Mouse (Mus musculus) testis, postnatal 14 days (tissue): Measurements from ENCODE around the gene Mmp20.

Experiments used
- DNase-seq: peaks from one replicate; pipeline ENCODE4 v3.0.0; 2021; ENCODE audit warnings: low spot score

Mmp20 gene

DNA sequence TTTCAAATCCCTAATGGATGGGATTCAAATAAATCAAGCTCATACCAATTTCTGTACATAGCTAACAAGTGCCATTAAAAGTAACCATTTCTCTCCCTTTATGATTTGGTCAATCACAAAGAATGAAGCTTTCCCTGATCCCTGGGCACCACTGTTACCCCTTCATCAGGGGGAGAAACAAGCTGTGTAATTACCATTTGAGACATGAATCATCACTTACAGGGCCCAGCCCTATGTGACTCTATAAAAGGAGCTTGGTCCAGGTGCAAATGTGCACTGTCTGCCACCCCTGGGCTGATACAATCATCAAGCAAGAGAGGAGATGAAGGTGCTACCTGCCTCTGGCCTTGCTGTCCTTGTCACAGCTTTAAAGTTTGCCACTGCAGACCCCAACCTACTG is at the start of gene Mmp20:
Gene Mmp20, plus strand, starts transcription at position 301 of the 400 bp plus-strand sequence.
- no peak for DNase-seq

DNA sequence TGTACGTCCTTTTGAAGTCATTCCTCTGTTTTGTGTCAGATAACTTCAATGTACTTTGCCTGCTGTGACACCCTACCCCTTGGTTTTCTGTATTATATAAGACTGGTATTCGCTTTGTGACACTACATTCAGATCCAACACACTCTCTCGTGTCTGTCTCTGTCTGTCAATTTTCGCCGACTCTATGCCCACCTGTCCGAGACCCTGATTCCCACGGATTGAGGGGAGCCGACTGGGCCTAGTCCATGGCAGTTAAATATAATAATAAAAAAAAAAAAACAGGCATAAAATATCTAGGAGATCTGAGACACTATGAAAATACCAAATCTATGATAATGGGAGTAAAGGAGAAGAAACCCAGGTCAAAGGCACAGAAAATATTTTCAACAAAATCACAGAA is 38.0 kb upstream of the Mmp20 start:
- no peak for DNase-seq

DNA sequence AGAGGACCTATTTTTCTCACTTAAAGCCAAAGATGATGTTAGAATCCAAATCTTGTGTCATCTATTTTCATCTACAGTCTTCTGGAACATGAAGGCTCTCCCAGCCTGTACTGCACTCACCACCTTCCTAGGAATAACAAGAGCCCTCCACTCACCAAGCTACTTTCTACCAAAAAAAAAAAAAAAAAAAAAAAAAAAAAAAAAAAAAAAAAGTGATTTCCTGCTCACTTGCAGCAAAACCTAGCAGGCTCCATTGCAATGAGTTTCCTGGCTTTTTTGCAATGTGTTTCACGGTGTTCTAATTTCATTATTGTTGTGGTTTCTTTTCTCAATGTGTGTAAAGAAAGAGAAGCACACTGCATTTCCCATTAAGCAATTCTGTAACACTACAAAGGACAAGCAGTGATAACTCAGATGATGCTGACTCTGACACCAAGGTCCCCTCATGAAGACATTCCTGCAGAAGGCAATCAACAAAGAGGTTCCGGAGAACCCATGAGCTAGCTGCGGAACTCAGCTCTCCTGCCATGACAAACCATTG is 34.7 kb upstream of the Mmp20 start:
- no peak for DNase-seq

DNA sequence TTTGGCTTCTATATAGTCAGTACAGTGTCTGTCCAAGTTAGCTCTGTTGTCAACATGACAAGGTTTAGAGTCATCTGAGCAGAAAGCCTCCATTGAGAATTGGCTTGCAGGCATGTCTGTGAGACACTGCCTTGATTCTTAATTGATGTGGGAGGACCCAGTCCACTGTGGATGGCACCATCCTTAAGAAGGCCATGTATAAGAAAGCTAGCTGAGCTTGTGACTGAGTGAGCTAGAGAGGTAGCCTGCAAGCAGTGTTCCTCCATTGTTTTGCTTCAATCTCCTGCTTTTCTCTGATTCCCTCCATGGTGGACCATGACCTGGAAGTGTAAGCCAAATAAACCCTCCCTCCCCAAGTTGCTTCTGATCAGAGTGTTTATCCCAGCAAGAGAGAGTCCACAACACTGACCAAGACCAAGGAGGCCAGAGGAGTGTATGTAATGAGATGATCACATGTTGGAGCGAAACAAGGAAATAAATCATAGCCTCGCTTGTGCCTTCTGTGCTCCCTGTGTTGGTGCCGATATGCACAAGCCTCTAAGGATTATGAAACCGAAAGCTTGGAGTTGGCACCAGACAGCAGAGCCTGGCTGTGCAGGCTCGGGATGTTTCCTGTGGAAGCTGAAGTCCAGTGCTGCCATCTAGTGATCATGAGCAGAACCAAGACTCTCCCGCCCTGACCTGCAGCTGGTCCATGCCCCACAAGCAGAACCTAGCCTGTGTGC is 33.1 kb upstream of the Mmp20 start:
- peak; percentile 72 for DNase-seq

DNA sequence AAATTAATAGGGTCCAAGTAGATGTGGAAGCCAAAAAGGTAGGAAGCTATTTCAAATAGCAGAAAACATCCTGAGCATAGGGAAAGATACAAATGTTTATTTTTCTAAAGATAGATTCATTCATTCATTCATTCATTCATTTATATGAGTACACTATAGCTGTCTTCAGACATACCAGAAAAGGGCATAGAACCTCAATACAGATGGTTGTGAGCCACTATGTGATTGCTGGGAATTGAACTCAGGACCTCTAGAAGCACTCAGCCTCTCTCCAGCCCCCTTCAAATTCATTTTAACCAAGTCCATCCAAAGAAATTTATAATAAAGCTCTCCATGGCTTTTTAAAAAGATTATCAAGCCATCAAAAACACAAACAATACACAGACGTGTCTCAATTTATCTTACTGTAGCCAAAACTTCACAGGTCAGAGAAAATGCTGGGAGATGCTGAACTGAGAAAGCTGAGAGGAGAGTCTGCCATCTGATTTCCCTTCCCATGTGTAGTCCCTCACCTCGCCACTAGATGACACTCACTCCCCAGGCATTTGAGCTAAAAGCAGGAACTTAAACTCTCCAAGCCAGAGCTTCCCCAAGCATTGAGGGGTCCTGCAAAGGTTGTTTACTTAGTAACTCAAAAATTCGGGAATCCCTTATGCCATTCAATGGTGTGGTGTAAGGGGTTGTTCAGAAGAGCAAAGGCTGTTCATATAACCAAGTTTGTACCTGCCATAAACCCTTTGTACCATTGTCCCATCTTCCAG is 24.9 kb upstream of the Mmp20 start:
- DNase-seq = peak; percentile 35

DNA sequence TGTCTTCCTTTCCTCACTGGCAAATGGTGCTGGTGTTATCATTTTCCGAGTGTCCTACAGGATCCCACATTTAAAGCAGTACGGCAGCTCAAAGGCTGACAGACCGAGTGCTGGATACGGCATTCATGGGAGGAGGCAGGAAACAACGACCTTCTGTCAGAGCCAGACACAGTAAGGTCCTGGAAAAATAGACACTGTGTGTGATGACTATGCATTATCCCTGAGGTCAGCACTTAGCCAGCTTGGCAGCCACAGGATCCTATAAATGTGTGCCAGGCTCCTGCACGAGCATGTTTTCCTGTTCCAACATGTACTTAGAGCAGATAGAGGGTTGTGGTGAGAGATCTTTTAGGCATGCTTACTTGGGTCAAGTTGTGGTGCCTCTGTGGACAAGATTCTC is 24.0 kb upstream of the Mmp20 start:
- DNase-seq = no peak

DNA sequence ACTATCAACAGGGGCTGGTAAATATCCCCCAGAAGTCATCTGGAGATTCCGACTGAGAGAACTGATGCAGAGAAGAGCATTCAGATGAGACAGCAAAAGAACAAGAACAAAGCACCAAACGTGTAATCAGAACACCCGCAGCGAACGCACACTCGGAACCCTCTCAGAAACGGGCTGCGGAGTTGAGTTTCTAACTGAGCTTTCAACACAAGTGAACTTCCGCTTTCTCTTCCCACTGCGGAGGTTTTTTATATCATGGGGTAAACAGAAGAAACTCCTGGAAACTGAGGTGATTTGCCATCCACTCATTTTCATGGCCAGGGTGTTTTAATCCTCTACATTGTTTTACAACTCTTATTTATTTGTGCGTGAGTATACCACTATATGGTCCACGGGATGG is 22.4 kb upstream of the Mmp20 start:
- DNase-seq = no peak

DNA sequence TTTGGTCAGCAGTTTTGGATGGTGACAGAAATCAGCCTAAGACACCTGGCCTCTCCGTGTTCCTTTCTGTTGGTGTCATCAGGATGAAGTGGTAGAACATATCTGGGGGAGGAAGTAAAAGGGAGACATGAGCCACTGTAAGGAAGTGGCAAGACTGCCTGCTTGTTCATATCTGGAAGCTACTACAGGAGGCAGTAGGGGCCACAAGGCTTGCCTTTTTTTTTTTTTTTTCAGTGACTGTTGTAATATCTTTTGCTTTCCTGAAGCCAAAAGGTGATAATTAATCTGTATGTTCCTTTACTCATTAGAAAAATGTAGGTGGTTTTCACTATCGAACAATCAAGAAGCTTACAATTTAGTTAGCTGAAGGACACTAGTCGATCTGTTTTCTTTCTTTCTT is 5.4 kb upstream of the Mmp20 start:
- no peak for DNase-seq

DNA sequence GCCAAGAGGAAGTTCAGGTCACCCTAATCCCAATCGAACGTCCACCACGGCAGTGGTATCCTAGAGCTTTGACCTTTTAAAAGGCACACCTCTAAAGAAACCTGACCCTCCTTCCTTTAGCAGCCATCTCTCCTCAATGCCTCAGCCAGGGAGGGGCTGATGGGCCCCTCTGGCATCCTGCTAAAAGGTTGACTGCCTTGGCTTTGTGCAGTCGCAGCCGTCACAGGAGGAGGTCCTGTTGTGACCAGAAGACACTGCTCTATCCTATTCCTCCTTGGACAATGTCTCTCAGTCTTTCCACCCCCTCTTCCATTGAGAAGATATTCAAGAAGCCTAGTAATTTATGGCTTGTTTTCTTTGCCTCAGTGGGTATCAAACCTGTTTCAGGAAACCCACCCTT is 5.9 kb downstream of the Mmp20 start:
- DNase-seq = no peak

DNA sequence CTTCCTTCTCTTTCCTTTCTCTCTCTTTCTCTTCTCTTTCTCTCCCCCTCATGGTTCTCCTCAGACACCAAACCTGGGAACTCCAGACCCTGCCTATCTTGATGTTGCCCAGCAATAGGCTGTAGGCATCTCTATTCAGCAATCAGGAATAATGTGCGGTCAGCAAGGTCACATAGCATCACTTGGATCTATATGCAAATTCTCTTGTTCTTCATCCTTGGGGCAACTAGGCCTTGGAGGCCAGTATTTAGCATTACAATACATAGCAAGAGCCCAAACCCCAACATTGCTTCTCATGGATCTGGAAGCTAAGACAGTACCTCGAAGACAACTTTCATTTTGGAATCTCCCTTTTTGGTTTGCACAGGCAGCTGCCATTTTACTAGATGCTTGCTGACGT is 19.9 kb downstream of the Mmp20 start:
- no peak for DNase-seq

DNA sequence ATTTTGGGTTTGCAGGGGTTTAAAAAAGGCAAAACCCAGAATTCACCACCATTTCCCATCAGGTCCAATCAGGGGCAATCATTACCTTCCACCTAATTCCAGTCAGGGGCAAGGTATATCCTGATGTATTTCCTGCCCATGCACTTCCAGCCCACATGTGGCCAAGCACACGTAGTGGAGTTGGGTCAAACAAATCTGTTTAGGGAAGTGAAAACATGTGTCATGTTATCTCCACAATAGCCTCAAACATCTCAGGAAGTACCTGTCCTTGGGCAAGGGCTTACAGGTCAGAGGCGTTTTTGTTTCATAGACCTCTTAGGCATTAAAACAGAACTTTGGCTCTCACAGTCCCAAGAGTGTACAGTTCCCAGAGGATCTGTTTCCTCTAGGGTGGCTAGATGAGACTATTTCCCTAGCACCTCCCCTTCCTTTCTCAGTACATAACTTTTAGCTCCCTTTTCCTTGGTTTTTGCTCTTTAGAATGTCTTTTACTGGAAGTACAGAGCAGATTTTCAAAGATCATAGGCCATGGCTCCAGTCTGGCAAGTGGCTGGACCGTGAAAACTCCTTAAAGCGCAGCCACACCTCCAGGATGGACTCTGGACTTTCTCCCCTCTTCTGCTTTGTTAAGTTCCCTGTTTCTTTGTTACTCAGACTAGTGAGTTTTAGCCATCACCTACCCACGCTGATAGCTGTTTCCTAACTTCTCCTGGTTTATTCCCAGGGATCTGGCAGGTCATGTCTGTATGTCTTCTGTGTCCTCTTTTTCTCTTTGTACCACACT is 22.6 kb downstream of the Mmp20 start:
- DNase-seq = no peak

DNA sequence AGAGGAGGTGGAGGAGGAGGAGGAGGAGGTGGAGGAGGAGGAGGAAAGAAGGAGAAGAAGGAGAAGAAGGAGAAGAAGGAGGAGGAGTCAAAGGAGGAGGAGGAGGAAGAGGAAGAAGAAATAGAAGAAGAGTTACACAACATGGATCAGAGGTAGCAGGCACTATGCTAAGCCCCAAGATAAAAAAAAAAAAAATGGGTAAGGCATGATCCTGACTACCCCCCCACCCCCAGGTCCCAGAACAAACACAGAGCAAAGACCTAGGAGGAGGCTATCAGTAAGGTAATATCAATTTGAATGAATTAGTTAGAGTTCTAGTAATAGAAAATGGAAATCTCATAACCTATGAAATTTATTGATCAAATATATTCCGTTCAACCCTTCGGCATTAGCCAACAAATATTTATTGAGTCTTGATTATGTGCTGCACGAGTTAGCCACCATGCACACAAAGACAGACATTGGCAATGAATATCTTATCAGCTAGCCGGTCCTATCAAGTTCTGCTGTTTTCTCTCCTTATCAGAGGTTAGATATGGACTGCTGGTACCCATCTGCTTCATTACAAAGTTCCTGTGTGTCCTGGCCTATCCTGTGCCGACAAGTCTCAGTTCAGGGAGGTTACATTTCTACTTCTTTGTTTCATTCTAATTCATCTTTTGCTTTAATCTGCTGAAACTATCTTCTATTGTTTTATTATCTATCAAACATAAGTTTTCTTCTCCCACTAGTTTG is 24.5 kb downstream of the Mmp20 start:
- no peak for DNase-seq

DNA sequence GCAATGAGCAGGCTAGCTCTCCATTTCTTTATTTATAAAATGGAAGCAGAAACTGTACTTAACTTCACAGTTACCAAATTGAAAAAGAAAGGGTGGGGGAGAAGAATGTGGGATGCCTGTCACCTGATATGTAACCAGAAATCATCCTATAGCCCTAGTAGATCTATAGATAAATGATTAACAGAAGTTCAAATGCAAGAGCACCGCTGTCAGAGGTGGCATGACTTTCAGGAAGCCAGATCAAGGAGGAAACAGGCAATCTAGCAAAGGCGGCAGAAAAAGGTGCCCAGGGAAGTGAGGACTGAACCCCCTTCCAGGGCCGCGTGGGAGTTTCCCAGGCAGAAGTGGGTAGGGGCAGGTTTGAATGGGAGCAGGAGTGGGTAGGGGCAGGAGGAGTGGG is 29.9 kb downstream of the Mmp20 start:
- DNase-seq = no peak

DNA sequence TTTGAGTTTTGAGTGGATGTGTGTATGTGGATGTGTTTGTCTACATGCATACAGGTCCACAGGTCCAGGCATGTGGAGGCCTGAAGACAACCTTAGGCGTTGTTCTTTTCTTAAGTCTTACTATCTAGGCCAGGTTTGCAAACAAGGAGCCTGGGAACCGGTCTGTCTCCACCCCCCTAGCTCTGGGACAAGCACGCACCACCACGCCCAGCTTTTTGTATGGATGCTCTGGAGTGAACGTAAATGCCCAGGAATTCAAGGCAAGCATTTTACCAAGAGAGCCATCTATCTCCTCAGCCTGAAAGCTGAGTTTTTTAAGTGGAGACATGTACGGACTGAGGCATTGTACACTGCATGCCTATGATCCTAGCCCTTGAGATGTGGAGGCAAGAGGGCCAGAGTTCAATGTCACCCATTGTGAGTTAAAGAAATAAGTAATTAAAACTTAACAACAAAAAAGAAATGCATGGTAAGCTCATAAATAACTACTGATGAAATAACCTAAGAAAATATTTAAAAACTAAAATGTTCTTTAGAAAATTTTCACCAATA is 31.5 kb downstream of the Mmp20 start:
- no peak for DNase-seq

DNA sequence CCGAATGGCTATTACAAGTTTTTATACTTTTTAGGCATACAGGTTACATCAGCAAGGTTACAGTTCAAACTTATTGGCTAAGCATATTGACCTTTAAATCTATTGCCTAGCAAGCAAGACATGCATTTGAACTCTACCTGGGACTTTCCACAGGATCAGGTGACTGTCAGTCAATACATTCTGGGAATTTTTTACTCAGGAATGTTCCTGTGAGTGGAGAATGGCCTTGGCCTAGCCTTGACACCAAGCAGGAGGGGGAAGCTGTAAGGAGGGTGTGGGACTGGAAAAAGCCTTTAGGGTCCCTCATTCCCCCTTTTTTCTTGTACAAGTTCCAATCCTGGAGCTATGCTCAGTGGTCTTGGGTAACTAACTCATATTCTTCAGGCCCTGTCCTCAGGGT is 33.3 kb downstream of the Mmp20 start:
- no peak for DNase-seq

DNA sequence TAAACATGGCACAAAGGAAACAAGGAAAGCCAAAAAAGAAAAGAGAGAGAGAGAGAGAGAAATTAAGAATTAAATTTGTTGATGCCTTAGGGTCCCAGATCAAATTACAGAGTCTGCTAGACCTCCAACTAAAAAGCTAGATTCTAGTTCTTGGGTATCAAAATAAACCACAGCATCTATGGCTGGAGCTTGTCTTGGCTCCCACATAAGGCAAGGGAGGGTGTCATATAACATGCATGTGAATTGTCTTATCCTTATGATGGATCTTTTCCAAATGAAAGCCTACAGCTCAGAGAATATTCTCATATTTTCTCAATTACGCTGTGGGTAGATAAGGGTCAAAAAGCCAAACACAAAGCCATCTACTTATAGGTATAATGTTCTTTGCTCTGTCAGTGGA is 41.6 kb downstream of the Mmp20 start:
- no peak for DNase-seq

DNA sequence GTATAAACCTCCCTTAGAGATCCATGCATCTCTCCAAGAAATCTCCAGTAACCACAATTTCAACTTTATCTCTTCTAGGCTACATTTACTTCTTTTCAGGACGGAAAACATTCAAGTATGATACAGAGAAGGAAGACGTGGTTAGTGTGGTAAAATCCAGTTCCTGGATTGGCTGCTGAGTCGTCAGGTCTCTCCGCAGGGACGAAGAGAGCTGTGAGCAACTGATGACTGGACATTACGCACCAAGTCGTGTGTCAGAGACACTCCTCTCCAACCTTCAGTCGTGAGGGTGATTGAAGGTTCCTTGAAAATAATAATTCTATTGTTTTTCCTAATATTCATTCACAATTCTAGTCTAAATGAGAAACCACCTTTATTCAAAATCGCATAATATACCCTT is 45.0 kb downstream of the Mmp20 start:
- no peak for DNase-seq

DNA sequence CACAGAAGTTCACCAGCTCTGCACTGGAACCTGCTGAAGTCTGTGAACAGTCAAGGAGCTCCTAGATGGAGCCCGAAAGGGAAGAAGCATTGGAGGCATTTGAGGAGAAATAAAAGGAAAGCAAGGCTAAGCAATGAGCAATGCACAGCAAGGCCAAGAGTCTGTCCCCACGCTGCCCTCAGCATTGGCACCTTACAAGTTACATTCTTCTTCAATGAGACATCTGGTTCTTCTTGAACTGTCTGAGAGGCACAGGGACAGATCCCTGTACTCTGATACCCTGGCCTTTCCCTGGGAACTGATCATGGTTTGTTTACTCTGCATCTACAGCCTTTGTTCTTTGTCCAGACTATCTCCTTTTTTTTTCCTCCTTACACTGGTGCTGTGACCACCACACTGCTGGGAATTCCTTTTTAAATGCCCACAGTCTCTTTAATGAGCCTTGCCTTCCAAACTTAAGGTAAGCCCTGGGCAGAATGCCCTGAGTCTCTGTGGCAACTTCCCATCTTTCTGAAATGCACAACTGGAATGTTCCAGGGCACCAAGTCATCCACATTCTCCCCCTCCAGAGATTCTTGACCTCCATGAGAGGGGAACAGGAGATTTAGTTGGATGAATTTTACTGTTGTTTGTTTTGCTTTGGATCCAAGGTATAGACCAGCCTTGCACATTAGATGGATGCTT is 50.3 kb downstream of the Mmp20 start:
- DNase-seq = no peak

DNA sequence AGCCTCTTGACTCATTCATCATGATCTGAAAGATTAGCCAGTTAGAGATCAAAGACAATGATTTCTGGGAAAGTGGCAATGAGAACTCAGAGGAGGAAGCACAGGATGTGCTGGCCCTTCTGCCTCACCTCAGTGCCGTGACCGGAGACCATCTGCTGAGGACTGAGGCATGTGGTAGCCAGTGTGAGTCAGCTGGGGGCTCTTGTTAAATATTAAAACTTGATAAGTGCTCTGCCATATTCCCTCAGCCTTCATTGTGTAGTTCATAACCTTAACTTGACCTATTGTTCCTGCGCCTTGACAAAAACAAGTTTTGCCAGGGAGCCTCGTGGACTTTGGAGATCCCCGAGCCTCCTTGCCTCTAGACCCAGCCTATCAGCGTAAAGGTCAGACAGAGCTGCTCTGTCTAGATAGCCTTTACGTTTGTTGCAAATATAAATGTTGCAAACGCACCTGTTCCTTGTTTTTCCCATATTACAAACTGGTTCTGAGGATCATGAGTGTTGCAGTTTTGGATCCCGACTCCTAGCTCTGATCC is 54.1 kb downstream of the Mmp20 start:
- peak; percentile 9 for DNase-seq

DNA sequence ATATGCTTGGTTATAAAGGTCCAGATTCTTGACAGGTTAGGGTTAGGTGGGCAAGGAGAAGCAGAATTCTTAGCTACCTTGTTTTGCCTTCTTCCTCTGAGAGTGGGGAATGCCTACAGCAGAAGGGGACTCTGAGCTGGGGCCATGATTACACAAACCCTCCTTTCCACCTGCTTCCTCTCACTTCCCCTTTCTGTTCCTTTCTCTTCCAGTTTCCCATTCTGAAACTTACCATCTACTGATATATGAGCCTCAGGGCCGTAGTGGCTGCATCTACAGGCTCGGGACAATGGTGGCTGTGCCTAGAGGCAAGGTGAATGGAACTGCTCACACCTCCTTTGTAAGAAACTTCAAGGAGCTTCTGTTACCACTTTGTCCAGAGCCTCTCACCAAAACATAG is 58.0 kb downstream of the Mmp20 start:
- DNase-seq = no peak

DNA sequence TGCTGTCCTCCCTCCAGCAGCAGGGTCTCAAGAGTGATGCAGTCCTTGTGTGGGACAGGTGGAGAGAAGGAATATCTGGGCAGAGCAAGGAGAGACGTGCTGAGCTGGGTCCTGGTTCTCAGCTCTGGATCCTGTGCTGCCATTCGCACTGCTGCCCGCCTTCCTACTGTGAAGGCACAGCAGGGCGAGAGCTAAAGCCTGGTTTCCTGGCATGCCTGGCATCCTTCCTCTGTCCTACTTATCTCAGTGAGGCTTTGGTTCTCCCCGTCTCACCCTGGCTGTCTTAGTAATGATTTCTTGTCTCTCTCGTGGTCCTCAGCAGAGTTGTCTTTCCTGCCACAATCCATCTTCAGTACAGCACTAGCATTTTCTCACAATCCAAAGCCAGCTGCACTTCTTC is 61.8 kb downstream of the Mmp20 start:
- no peak for DNase-seq
